Mouse (Mus musculus) intestine, postnatal 0 days (tissue): ENCODE data around the gene Celsr3. TPM values are rescaled to one million over a fixed set of nuclear protein-coding genes. Genes with fewer than 3 reads are reported as not detected.
A peak's percentile ranks its signal among the peaks of the same experiment; 100 is the strongest.

Source experiments
- ATAC-seq: fragments of 200-750 bp; cut with Nextera tagmentation; 2 replicates; pipeline ENCODE4 v1.8.0; 2017; ENCODE audit warnings: mild to moderate bottlenecking, moderate TSS enrichment, moderate library complexity
- H3K27ac ChIP-seq: fragments of 300-500 bp; sonication (generic); 2 replicates; pipeline ENCODE4 v1.5.1; 2014; ENCODE audit warnings: mild to moderate bottlenecking, low read depth, low read length, moderate library complexity
- H3K27me3 ChIP-seq: fragments of 300-500 bp; sonication (generic); replicated peaks from 2 replicates; pipeline ENCODE4 v1.6.1; 2014; ENCODE audit warnings: low read length, mixed read lengths; ENCODE audit not compliant: control insufficient read depth, insufficient read depth
- H3K36me3 ChIP-seq: fragments of 300-500 bp; sonication (generic); 2 replicates; pipeline ENCODE4 v1.6.1; 2014; ENCODE audit warnings: mild to moderate bottlenecking, moderate library complexity; ENCODE audit not compliant: control insufficient read depth, insufficient read depth
- H3K4me1 ChIP-seq: fragments of 300-500 bp; sonication (generic); replicated peaks from 2 replicates; pipeline ENCODE4 v1.6.1; 2014; ENCODE audit warnings: antibody characterized with exemption, low read length, mixed read lengths; ENCODE audit not compliant: control insufficient read depth, insufficient read depth
- H3K4me2 ChIP-seq: fragments of 300-500 bp; sonication (generic); replicated peaks from 2 replicates; pipeline ENCODE4 v1.6.1; 2014; ENCODE audit warnings: low read depth, mild to moderate bottlenecking, moderate library complexity
- H3K4me3 ChIP-seq: fragments of 300-500 bp; sonication (generic); 2 replicates; pipeline ENCODE4 v1.5.1; 2014; ENCODE audit warnings: low read depth, low read length
- H3K9ac ChIP-seq: fragments of 300-500 bp; sonication (generic); 2 replicates; pipeline ENCODE4 v1.6.1; 2014; ENCODE audit warnings: mild to moderate bottlenecking, low read depth, low read length
- H3K9me3 ChIP-seq: fragments of 300-500 bp; sonication (generic); 2 replicates; pipeline ENCODE4 v1.6.1; 2016; ENCODE audit warnings: mixed run types; ENCODE audit not compliant: control insufficient read depth
- CTCF ChIP-seq: sonication (generic); IDR thresholded peaks from 2 replicates; pipeline ENCODE4 v1.5.1; 2016; ENCODE audit warnings: low read depth, mild to moderate bottlenecking, control low read depth, antibody characterized with exemption, moderate library complexity
- WGBS: fragments of 180-500 bp; shearing (Covaris S2); extraction: QIAGEN DNeasy Blood & Tissue Kit; methylation state at CpG from one replicate; pipeline ENCODE4 v1.1.7; 2014; 5-methylcytosine and 5-hydroxymethylcytosine counted together
- polyA plus RNA-seq: library from polyadenylated mRNA; unstranded; fragments of >200 nt; fragmentation: Nextera tagmentation; extraction: Ambion mirVana; gene quantifications from 2 replicates; pipeline ENCODE4 v1.2.1, GENCODE M21; 2015

Celsr3 gene
- polyA plus RNA-seq, 1 experiment from 2014 or later = 0.40 TPM

GRCm38 (mm10) chr9:108799564-108799963 is 26.6 kb upstream of the Celsr3 start:
- TF ChIP-seq CTCF = peak; percentile 50

GRCm38 (mm10) chr9:108805768-108806167 is 20.4 kb upstream of the Celsr3 start:
- ATAC-seq = no peak

More at GRCm38 (mm10) chr9:108799564-108799963, 26.6 kb upstream of the Celsr3 start:
- Histone ChIP-seq H3K4me3 (no peak overlapping the region), H3K4me1 (0 out of 2 replicates have a peak, but pooled peaks cover 13% of the 10 kb centered on the region), H3K27ac (peak overlapping the region; percentile 23), H3K9ac (no peak overlapping the region), H3K36me3 (peaks cover 49% of the 10 kb centered on the region), H3K4me2 (no peak overlapping the region), H3K27me3 (no peaks in the 10 kb centered on the region), H3K9me3 (no peaks in the 10 kb centered on the region)
- 55% methylated on average over 3 of the region's 3 CpGs for WGBS
- no peak for ATAC-seq

GRCm38 (mm10) chr9:108806379-108806778 is 19.7 kb upstream of the Celsr3 start:
- Histone ChIP-seq H3K36me3 (peaks cover 46% of the 10 kb centered on the region), H3K9me3 (no peaks in the 10 kb centered on the region), H3K9ac (no peak overlapping the region), H3K4me3 (no peak overlapping the region), H3K4me1 (no peaks in the 10 kb centered on the region), H3K27ac (no peak overlapping the region), H3K27me3 (no peaks in the 10 kb centered on the region), H3K4me2 (no peak overlapping the region)
- no peak for ATAC-seq
- TF ChIP-seq CTCF = no peak

More at GRCm38 (mm10) chr9:108805768-108806167, 20.4 kb upstream of the Celsr3 start:
- Histone ChIP-seq H3K27me3 (no peaks in the 10 kb centered on the region), H3K27ac (no peak overlapping the region), H3K4me2 (no peak overlapping the region), H3K9me3 (no peaks in the 10 kb centered on the region), H3K36me3 (peaks cover 51% of the 10 kb centered on the region), H3K4me1 (no peaks in the 10 kb centered on the region), H3K4me3 (no peak overlapping the region), H3K9ac (no peak overlapping the region)
- no peak for TF ChIP-seq CTCF
- 81% methylated on average over 8 of the region's 8 CpGs for WGBS

DNA sequence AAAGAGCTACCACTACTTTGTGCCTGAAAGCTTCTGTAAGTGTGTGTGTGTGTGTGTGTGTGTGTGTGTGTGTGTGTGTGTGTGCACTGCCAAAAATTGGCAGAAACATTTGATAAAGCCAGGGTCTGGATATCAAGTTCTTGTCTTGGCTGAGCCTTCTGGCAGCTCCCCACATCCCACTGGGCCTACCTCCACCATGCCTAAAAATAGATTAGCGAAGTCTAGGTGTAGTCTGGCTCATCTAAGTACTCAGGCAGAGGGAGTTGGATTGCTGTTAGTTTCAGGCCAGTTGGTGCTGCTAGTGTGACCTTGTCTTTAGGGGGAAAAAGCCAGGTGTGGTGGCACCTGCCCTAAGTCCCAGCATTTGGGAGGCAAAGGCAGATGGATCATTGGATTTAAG is 19.3 kb upstream of the Celsr3 start:
- WGBS = 88% methylated on average over 1 of the region's 1 CpGs
- TF ChIP-seq CTCF = no peak
- H3K4me1 ChIP-seq = no peaks in the 10 kb centered on the region
- no peak overlapping the region; the same call in none of the 2 replicates for H3K27ac ChIP-seq
- H3K36me3 ChIP-seq = peaks cover 46% of the 10 kb centered on the region
- H3K9me3 ChIP-seq = no peaks in the 10 kb centered on the region
- no peak overlapping the region for H3K9ac ChIP-seq
- no peak overlapping the region for H3K4me2 ChIP-seq
- H3K4me3 ChIP-seq = no peak overlapping the region
- no peak for ATAC-seq
- no peaks in the 10 kb centered on the region for H3K27me3 ChIP-seq

DNA sequence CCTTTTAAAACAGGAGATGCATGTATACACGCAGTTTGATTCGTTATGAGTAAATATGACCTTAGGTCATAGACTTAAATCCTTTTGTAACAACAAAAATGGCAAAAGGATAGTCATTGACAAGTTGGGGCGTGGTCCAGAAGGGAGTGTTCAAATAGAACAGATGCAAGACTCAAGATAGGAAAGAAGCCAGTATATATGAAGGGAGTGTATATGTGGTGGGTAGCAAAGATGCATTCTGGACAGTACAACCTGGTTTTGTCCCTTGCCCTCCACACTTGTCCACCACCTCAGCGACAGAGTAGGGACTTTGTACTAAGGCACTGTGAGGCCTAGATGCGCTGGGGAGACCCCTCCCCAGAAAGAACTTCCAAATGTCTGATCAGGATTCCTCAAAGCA is 18.4 kb upstream of the Celsr3 start:
- H3K9ac ChIP-seq = no peak overlapping the region
- WGBS = 63% methylated on average over 5 of the region's 5 CpGs
- no peaks in the 10 kb centered on the region for H3K27me3 ChIP-seq
- H3K36me3 ChIP-seq = peaks cover 54% of the 10 kb centered on the region
- H3K9me3 ChIP-seq = no peaks in the 10 kb centered on the region
- H3K4me3 ChIP-seq = no peak overlapping the region
- no peak for TF ChIP-seq CTCF
- H3K4me1 ChIP-seq = no peaks in the 10 kb centered on the region
- peak overlapping the region; percentile 97 for H3K4me2 ChIP-seq
- no peak overlapping the region for H3K27ac ChIP-seq
- ATAC-seq = no peak; the same call in 1 of the 2 replicates

DNA sequence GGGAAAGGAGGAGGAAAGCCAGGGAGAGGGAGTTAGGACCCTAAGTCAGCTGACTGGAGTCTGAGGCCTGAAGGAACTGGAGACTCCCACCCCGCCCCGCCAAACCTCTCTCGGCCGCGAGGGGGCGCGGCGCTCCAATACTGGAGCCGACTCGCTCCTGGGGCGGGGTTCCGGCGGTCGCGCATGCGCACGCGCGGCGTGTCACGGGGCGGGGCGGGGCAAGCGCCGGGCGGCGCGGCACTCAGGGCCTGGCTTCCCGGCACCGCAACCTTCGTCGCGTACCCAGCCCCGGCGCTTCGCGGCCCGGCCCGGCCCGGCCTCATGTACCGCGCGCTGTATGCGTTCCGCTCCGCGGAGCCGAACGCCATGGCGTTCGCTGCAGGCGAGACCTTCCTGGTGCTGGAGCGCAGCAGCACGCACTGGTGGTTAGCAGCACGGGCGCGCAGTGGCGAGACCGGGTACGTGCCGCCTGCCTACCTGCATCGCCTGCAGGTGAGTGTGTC is 17.9 kb upstream of the Celsr3 start, which contains the start of gene Nckipsd:
Nckipsd (plus strand) TSS at position 206 of the 503 bp plus-strand sequence.
- no peak within 1 kb of the TSS; the same call in none of the 2 replicates for H3K27ac ChIP-seq
- peak within 1 kb of the TSS; percentile 97 for H3K4me2 ChIP-seq
- H3K9me3 ChIP-seq = no peaks in the 10 kb centered on the region
- H3K27me3 ChIP-seq = no peaks in the 10 kb centered on the region
- TF ChIP-seq CTCF = peak; percentile 85
- peak within 1 kb of the TSS; percentile 82 for H3K9ac ChIP-seq
- peaks cover 57% of the 10 kb centered on the region for H3K36me3 ChIP-seq
- under 1% methylated on average over 62 of the region's 62 CpGs for WGBS
- no peaks in the 10 kb centered on the region for H3K4me1 ChIP-seq
- peak within 1 kb of the TSS; percentile 74 for H3K4me3 ChIP-seq
- peak; percentile 88 for ATAC-seq
